Mouse (Mus musculus): ENCODE measurements around the gene Pde12. TPM values are rescaled to one million over a fixed set of nuclear protein-coding genes. Genes with fewer than 3 reads are reported as not detected.
A peak's percentile ranks its signal among the peaks of the same experiment; 100 is the strongest.

Gene Pde12
- polyA plus RNA-seq, 1 experiment = 8.5 TPM

DNA sequence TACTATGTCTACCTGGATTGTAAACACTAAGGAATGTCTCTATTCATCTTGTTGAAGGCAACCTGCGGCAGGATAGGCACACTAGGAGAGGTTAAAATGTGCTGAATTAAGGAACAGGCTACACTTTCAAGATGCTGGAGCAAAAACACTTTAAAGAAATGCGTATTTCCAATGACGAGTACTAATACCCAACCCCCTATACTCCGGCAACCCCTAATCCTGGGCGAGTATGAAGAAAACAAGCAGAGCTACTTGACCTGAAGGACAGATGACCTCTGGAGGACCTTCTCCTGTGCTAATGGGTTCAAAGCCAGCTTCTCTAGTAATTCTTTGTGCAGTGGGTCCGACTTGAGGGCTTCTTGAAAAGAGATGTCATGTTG is 1.7 kb downstream of the Pde12 start:
- Histone ChIP-seq H3K9me3 (replicated peaks; ENCODE audit: control insufficient read depth, insufficient read depth, low read length, poor library complexity, severe bottlenecking) (no peaks in the 10 kb centered on the region), H3K4me1 (ENCODE audit: control insufficient read depth, insufficient read depth, low read length) (no peaks in the 10 kb centered on the region), H3K9ac (ENCODE audit: low read depth, poor library complexity, severe bottlenecking) (peak overlapping the region; percentile 80), H3K36me3 (ENCODE audit: control insufficient read depth, insufficient read depth, low read length, poor library complexity, severe bottlenecking) (peaks cover 26% of the 10 kb centered on the region), H3K27me3 (ENCODE audit: control insufficient read depth, insufficient read depth, low read length, poor library complexity, severe bottlenecking) (no peaks in the 10 kb centered on the region), H3K4me3 (ENCODE audit: low read depth, low read length) (peak overlapping the region; percentile 75), H3K27ac (ENCODE audit: insufficient read depth, low read length) (no peak overlapping the region)
- TF ChIP-seq EP300 (IDR thresholded peaks at IDR 0.05; ENCODE audit: insufficient read depth, low read depth, low read length) (no peak), CTCF (IDR thresholded peaks at IDR 0.05; ENCODE audit: low read depth, low read length) (no peak), POLR2A (IDR thresholded peaks at IDR 0.05; ENCODE audit: insufficient read depth, low read length) (no peak)

DNA sequence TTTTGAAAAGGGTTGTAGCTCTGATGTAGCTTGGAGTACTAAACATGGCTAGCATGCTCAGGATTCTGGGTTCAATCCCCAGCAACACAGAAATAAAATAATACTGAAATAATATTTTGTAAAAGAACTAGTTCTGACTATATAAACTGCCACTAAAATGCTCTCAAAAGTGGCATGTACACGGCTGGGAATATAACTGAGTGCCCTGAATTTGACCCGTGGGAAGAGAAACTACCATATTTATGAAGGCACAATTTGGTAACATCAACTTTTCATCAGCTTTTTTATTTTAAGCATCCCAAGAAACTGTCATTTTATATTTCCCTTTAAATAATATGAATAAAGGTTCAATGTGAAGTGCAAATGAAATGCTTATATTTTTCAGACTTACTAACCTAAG is 5.8 kb downstream of the Pde12 start:
- H3K4me3 ChIP-seq (ENCODE audit: low read depth, low read length) = no peak overlapping the region
- TF ChIP-seq CTCF (IDR thresholded peaks at IDR 0.05; ENCODE audit: low read depth, low read length) = no peak
- TF ChIP-seq EP300 (IDR thresholded peaks at IDR 0.05; ENCODE audit: insufficient read depth, low read depth, low read length) = no peak
- TF ChIP-seq POLR2A (IDR thresholded peaks at IDR 0.05; ENCODE audit: insufficient read depth, low read length) = no peak
- H3K27me3 ChIP-seq (ENCODE audit: control insufficient read depth, insufficient read depth, low read length, poor library complexity, severe bottlenecking) = no peaks in the 10 kb centered on the region
- peaks cover 26% of the 10 kb centered on the region for H3K36me3 ChIP-seq (ENCODE audit: control insufficient read depth, insufficient read depth, low read length, poor library complexity, severe bottlenecking)
- no peak overlapping the region for H3K27ac ChIP-seq (ENCODE audit: insufficient read depth, low read length)
- no peaks in the 10 kb centered on the region for H3K4me1 ChIP-seq (ENCODE audit: control insufficient read depth, insufficient read depth, low read length)
- no peak overlapping the region for H3K9ac ChIP-seq (ENCODE audit: low read depth, poor library complexity, severe bottlenecking)
- H3K9me3 ChIP-seq (replicated peaks; ENCODE audit: control insufficient read depth, insufficient read depth, low read length, poor library complexity, severe bottlenecking) = no peaks in the 10 kb centered on the region

DNA sequence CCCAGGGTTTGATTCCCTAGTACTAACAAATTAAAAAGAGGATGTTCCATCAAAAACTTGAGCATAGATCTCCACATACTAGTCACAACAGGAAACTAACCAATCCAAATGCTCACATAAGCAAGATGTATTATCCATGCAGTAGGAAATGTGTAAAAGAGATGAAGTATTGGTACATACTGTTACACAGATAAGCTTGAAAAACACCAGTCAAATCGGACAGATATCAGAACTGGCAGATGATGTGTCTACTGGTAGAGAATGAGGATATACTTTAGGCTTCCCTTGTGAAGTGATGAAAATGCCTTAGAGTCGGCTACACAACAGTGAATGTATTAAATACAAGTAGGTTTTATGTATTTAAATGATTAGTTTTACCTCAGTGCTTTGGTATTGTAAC is 7.2 kb downstream of the Pde12 start:
- H3K9ac ChIP-seq (ENCODE audit: low read depth, poor library complexity, severe bottlenecking) = no peak overlapping the region
- H3K27me3 ChIP-seq (ENCODE audit: control insufficient read depth, insufficient read depth, low read length, poor library complexity, severe bottlenecking) = no peaks in the 10 kb centered on the region
- peaks cover 26% of the 10 kb centered on the region for H3K36me3 ChIP-seq (ENCODE audit: control insufficient read depth, insufficient read depth, low read length, poor library complexity, severe bottlenecking)
- H3K4me1 ChIP-seq (ENCODE audit: control insufficient read depth, insufficient read depth, low read length) = no peaks in the 10 kb centered on the region
- H3K9me3 ChIP-seq (replicated peaks; ENCODE audit: control insufficient read depth, insufficient read depth, low read length, poor library complexity, severe bottlenecking) = no peaks in the 10 kb centered on the region
- no peak overlapping the region for H3K27ac ChIP-seq (ENCODE audit: insufficient read depth, low read length)
- TF ChIP-seq EP300 (IDR thresholded peaks at IDR 0.05; ENCODE audit: insufficient read depth, low read depth, low read length) = no peak
- TF ChIP-seq POLR2A (IDR thresholded peaks at IDR 0.05; ENCODE audit: insufficient read depth, low read length) = no peak
- TF ChIP-seq CTCF (IDR thresholded peaks at IDR 0.05; ENCODE audit: low read depth, low read length) = no peak
- H3K4me3 ChIP-seq (ENCODE audit: low read depth, low read length) = no peak overlapping the region

DNA sequence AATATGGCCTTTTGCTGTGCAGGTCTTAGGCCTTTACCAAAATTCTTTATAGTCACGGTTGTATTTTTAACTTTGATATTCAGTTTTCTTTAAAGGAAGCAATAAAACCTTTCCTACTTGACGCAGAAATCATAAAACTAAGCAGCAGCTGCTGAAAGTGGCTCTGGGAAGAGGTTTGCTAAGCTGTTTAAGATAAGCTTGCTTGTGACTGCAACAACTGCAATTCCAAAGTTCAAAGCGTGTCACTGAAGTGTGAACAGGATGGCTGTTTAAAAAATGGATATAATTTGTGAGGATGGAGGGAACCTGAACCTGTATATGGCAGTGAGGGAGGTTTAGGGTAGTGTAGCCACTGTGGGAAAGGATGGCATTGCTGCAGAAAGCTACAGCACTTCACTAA is 7.7 kb downstream of the Pde12 start:
- Histone ChIP-seq H3K4me1 (ENCODE audit: control insufficient read depth, insufficient read depth, low read length) (no peaks in the 10 kb centered on the region), H3K27me3 (ENCODE audit: control insufficient read depth, insufficient read depth, low read length, poor library complexity, severe bottlenecking) (no peaks in the 10 kb centered on the region), H3K9ac (ENCODE audit: low read depth, poor library complexity, severe bottlenecking) (no peak overlapping the region), H3K9me3 (replicated peaks; ENCODE audit: control insufficient read depth, insufficient read depth, low read length, poor library complexity, severe bottlenecking) (no peaks in the 10 kb centered on the region), H3K4me3 (ENCODE audit: low read depth, low read length) (no peak overlapping the region), H3K27ac (ENCODE audit: insufficient read depth, low read length) (no peak overlapping the region), H3K36me3 (ENCODE audit: control insufficient read depth, insufficient read depth, low read length, poor library complexity, severe bottlenecking) (peaks cover 27% of the 10 kb centered on the region)
- no peak for TF ChIP-seq POLR2A (IDR thresholded peaks at IDR 0.05; ENCODE audit: insufficient read depth, low read length)
- TF ChIP-seq EP300 (IDR thresholded peaks at IDR 0.05; ENCODE audit: insufficient read depth, low read depth, low read length) = no peak
- no peak for TF ChIP-seq CTCF (IDR thresholded peaks at IDR 0.05; ENCODE audit: low read depth, low read length)

DNA sequence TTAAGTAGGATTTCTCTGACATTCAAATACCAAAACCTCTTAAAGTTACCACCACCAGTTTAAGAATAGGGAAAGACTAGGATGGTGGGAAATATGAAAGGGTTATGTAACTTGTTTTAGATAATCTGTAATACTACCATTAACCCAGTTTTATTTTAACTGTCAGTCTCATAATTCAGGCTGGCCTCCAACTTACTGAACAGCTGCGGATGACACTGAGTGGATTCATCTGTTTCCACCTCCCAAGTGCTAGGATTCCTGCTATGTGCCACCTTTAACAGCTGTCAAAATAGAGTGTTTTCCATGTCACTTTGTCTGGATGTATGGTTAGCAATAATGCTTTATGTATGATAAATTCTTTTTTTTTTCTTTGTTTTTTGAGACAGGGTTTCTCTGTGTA is 9.4 kb downstream of the Pde12 start:
- H3K9ac ChIP-seq (ENCODE audit: low read depth, poor library complexity, severe bottlenecking) = no peak overlapping the region
- no peaks in the 10 kb centered on the region for H3K4me1 ChIP-seq (ENCODE audit: control insufficient read depth, insufficient read depth, low read length)
- H3K36me3 ChIP-seq (ENCODE audit: control insufficient read depth, insufficient read depth, low read length, poor library complexity, severe bottlenecking) = peaks cover 22% of the 10 kb centered on the region
- no peak overlapping the region for H3K4me3 ChIP-seq (ENCODE audit: low read depth, low read length)
- H3K27ac ChIP-seq (ENCODE audit: insufficient read depth, low read length) = no peak overlapping the region
- H3K27me3 ChIP-seq (ENCODE audit: control insufficient read depth, insufficient read depth, low read length, poor library complexity, severe bottlenecking) = no peaks in the 10 kb centered on the region
- no peaks in the 10 kb centered on the region for H3K9me3 ChIP-seq (replicated peaks; ENCODE audit: control insufficient read depth, insufficient read depth, low read length, poor library complexity, severe bottlenecking)
- TF ChIP-seq POLR2A (IDR thresholded peaks at IDR 0.05; ENCODE audit: insufficient read depth, low read length) = no peak
- no peak for TF ChIP-seq EP300 (IDR thresholded peaks at IDR 0.05; ENCODE audit: insufficient read depth, low read depth, low read length)
- TF ChIP-seq CTCF (IDR thresholded peaks at IDR 0.05; ENCODE audit: low read depth, low read length) = no peak

DNA sequence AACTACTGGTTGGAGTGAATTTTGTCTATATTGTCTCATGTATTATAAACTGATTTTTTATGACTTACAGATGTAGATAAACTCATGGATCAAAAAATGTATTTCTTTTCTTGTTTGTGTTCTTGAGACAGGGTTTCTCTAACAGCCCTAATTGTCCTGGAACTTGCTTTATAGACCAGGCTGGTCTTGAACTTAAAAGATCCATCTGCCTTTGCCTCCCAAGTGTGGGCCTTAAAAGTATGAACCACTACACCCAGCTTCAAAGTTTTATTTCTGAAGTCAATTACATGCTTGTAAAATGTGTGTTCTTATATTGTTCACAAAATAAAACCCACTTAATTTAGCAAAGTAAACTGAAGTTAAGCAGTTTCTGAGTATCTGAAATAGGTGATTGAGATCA is 11.5 kb downstream of the Pde12 start:
- Histone ChIP-seq H3K4me1 (ENCODE audit: control insufficient read depth, insufficient read depth, low read length) (no peaks in the 10 kb centered on the region), H3K9me3 (replicated peaks; ENCODE audit: control insufficient read depth, insufficient read depth, low read length, poor library complexity, severe bottlenecking) (no peaks in the 10 kb centered on the region), H3K27ac (ENCODE audit: insufficient read depth, low read length) (no peak overlapping the region), H3K9ac (ENCODE audit: low read depth, poor library complexity, severe bottlenecking) (no peak overlapping the region), H3K4me3 (ENCODE audit: low read depth, low read length) (no peak overlapping the region), H3K36me3 (ENCODE audit: control insufficient read depth, insufficient read depth, low read length, poor library complexity, severe bottlenecking) (peaks cover 24% of the 10 kb centered on the region), H3K27me3 (ENCODE audit: control insufficient read depth, insufficient read depth, low read length, poor library complexity, severe bottlenecking) (no peaks in the 10 kb centered on the region)
- no peak for TF ChIP-seq POLR2A (IDR thresholded peaks at IDR 0.05; ENCODE audit: insufficient read depth, low read length)
- TF ChIP-seq CTCF (IDR thresholded peaks at IDR 0.05; ENCODE audit: low read depth, low read length) = no peak
- TF ChIP-seq EP300 (IDR thresholded peaks at IDR 0.05; ENCODE audit: insufficient read depth, low read depth, low read length) = no peak

All from ES-Bruce4 (cell line).